Mouse (Mus musculus) pancreas, adult 10 weeks (tissue): ENCODE results near the gene Kcnh5. TPM values are rescaled to one million over a fixed set of nuclear protein-coding genes. Genes with fewer than 3 reads are reported as not detected.

Experiments used
- polyA plus RNA-seq: library from polyadenylated mRNA; stranded (reverse); fragments of 350-450 nt; fragmentation: Illumina TruSeq; extraction: RNeasy Lipid Tissue Mini Kit (QIAGEN cat#74804); gene quantifications from one replicate; pipeline ENCODE4 v1.2.3, GENCODE M21; 2015; ENCODE audit warnings: low read depth, low replicate concordance; ENCODE audit not compliant: insufficient read depth

Gene Kcnh5
- not detected for polyA plus RNA-seq

DNA sequence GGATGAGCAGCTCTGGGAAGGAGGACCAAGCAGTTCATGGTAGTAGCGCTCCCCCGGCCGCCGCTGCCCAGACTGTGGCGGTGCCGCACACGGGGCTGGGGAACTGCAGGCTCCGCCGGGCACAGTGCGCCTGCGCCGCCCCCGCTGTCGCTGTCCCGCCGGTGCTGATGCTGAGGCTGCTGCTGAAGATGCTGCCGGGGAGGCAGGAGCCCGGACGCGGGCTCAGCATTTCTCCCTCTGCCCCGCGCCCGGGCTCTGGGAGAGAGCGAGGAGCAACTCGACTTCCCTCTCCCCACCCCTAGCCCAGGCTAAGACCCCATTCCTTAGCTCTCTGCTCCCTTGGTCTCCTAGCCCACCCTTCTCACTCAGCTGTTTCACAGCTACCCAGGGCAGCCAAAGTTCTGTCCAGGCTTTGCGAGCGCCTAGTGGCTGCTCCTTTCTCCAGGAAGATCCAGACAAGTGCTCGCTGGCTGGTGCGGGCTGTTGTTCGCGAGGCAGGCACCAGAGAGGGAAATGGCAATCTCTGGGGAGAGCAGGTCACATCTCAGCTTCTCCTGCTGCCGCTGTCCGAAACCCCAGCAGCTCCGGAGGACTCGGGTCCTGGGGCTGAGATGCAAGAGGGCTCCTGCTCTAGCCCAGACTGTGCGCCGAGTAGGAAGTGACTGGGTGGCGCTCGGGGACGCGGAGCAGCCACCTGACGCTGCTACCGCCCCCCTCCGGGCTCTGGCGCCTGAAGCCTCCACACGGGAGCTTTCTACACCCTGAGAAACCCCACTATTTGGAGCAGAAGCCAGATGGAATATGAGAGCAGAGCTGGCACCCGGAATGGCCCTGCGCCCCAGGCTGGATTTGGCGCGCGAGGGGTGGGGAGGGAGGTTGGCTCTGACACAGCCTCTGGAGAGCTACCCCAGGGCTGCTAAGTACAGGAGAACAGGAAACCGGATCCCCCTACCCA lies at the start of gene Kcnh5:
Gene Kcnh5, minus strand, starts transcription at position 642 of the 955 bp plus-strand sequence.

Other genes starting within 250 kb of the Kcnh5 start
- gene Rhoj, start 131.0 kb upstream of the Kcnh5 start, polyA plus RNA-seq: 16.9 TPM
- gene Gphb5, start 239.4 kb upstream of the Kcnh5 start, polyA plus RNA-seq: not detected